In the genomic region with DNA sequence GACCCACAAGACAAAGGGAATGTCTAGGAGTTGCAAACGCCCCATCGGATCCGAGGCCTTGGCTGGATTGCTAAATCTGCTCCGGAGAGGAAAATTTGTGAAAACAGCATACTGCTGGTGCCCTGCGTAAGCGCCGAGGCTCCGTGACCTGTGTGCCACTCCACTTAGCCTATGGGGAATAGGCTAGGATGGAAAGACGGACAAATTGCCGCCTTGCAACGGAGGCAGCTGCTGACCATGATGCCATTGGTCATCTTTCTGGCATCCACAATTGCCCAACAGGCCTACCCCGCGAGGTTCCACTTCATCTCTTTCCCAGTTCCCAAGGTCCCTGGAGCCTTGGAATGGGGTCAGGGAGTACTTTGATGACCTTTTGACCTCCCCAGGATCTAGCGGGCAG, we compare ENCODE assay signal across 8 mouse cellular contexts. TPM values are rescaled to one million over a fixed set of nuclear protein-coding genes. Genes with fewer than 3 reads are reported as not detected.
DNase-seq lines count a peak whose midpoint lies in the region; ATAC-seq and TF ChIP-seq lines count a peak whose summit lies in the region.

No protein-coding gene starts in this region.

- no peaks in the 10 kb centered on the region; the same call in 1 of the 2 replicates for H3K36me3 ChIP-seq in embryonic facial prominence, embryonic 11.5 days (replicated peaks; ENCODE audit: control insufficient read depth, insufficient read depth, low read depth, low read length)
- H3K36me3 ChIP-seq in intestine, embryonic 16.5 days (ENCODE audit: control insufficient read depth, insufficient read depth, low read length): no peaks in the 10 kb centered on the region
- no peaks in the 10 kb centered on the region for H3K36me3 ChIP-seq in neural tube, embryonic 14.5 days (ENCODE audit: control insufficient read depth, insufficient read depth, low read length)

- no peak for TF ChIP-seq CTCF in left cerebral cortex, adult 2 months (IDR thresholded peaks at IDR 0.05)

- WGBS in embryonic facial prominence, embryonic 11.5 days: 0% methylated on average over 14 of the region's 14 CpGs
- under 1% methylated on average over 14 of the region's 14 CpGs for WGBS in intestine, embryonic 16.5 days
- WGBS in neural tube, embryonic 14.5 days: under 1% methylated on average over 14 of the region's 14 CpGs

- H3K4me3 ChIP-seq in left cerebral cortex, adult 2 months: peak overlapping the region; percentile 55; the same call in 1 of the 2 replicates
- H3K4me3 ChIP-seq in embryonic facial prominence, embryonic 11.5 days (ENCODE audit: low read depth, low read length): peak overlapping the region; percentile 67
- H3K4me3 ChIP-seq in intestine, embryonic 16.5 days (ENCODE audit: low read length): peak overlapping the region; percentile 60
- peak overlapping the region; percentile 65 for H3K4me3 ChIP-seq in neural tube, embryonic 14.5 days (ENCODE audit: low read depth, low read length)

- peak overlapping the region; percentile 77 for H3K9ac ChIP-seq in embryonic facial prominence, embryonic 11.5 days (replicated peaks; ENCODE audit: low read length)
- peak overlapping the region; percentile 65 for H3K9ac ChIP-seq in intestine, embryonic 16.5 days (ENCODE audit: low read depth, low read length)
- H3K9ac ChIP-seq in neural tube, embryonic 14.5 days (replicated peaks; ENCODE audit: low read depth, low read length): peak overlapping the region; percentile 57

- H3K4me2 ChIP-seq in embryonic facial prominence, embryonic 11.5 days (ENCODE audit: low read depth, low read length): peak overlapping the region; percentile 92
- peak overlapping the region; percentile 75 for H3K4me2 ChIP-seq in intestine, embryonic 16.5 days (ENCODE audit: low read depth, low read length)
- peak overlapping the region; percentile 97 for H3K4me2 ChIP-seq in neural tube, embryonic 14.5 days (ENCODE audit: low read depth, low read length)

- H3K27me3 ChIP-seq in embryonic facial prominence, embryonic 11.5 days (ENCODE audit: control insufficient read depth, insufficient read depth, low read length): no peaks in the 10 kb centered on the region
- H3K27me3 ChIP-seq in intestine, embryonic 16.5 days (replicated peaks; ENCODE audit: control insufficient read depth, insufficient read depth, low read length): no peaks in the 10 kb centered on the region
- H3K27me3 ChIP-seq in neural tube, embryonic 14.5 days (ENCODE audit: control insufficient read depth, insufficient read depth, low read length): no peaks in the 10 kb centered on the region

- intact Hi-C loops in left cerebral cortex, adult 2 months (cut with DNase I): no loop called here
- intact Hi-C loops in left cerebral cortex, postnatal 14 days (cut with DNase I): no loop called here

- no peak for DNase-seq in left cerebral cortex, adult 2 months (ENCODE audit: extremely low spot score in 1 of 2, low spot score in 2 of 2)
- DNase-seq in left cerebral cortex, adult 11 months (ENCODE audit: low spot score): no peak
- peak; percentile 10 for DNase-seq in embryonic facial prominence, embryonic 11.5 days (ENCODE audit: low spot score)
- no peak for DNase-seq in left cerebral cortex, postnatal 14 days (ENCODE audit: low spot score in 2 of 2)
- DNase-seq in thymus, postnatal 25 days: no peak
- DNase-seq in left cerebral cortex, adult 18-20 months (ENCODE audit: low spot score in 2 of 2): no peak

- no peaks in the 10 kb centered on the region for H3K9me3 ChIP-seq in embryonic facial prominence, embryonic 11.5 days (replicated peaks; ENCODE audit: control insufficient read depth, low read length)
- H3K9me3 ChIP-seq in intestine, embryonic 16.5 days (ENCODE audit: control insufficient read depth, low read length): no peaks in the 10 kb centered on the region
- H3K9me3 ChIP-seq in neural tube, embryonic 14.5 days (ENCODE audit: control insufficient read depth, low read length): no peaks in the 10 kb centered on the region

- no peak overlapping the region for H3K27ac ChIP-seq in left cerebral cortex, adult 2 months
- 0 out of 2 replicates have a peak overlapping the region, but pooled peaks have one; percentile 29 for H3K27ac ChIP-seq in embryonic facial prominence, embryonic 11.5 days (replicated peaks; ENCODE audit: low read depth, low read length)
- no peak overlapping the region for H3K27ac ChIP-seq in intestine, embryonic 16.5 days (ENCODE audit: low read length)
- H3K27ac ChIP-seq in neural tube, embryonic 14.5 days (ENCODE audit: low read depth, low read length): no peak overlapping the region

- peaks cover 5% of the 10 kb centered on the region for H3K4me1 ChIP-seq in embryonic facial prominence, embryonic 11.5 days (ENCODE audit: control insufficient read depth, insufficient read depth, low read length)
- H3K4me1 ChIP-seq in intestine, embryonic 16.5 days (ENCODE audit: control insufficient read depth, insufficient read depth, low read length): peaks cover 21% of the 10 kb centered on the region
- peaks cover 23% of the 10 kb centered on the region for H3K4me1 ChIP-seq in neural tube, embryonic 14.5 days (ENCODE audit: control insufficient read depth, insufficient read depth, low read length)

- ATAC-seq in embryonic facial prominence, embryonic 11.5 days (replicated peaks; ENCODE audit: insufficient number of reproducible peaks, low FRiP score, low TSS enrichment, low read depth): no peak
- no peak for ATAC-seq in intestine, embryonic 16.5 days
- peak; percentile 0; the same call in 1 of the 2 replicates for ATAC-seq in neural tube, embryonic 14.5 days (ENCODE audit: low read depth)

RNA-seq across cellular contexts. Expression of a gene that starts 0.8 kb away (rescaled TPM):
- total RNA-seq in left cerebral cortex, adult 2 months (2021): under 1 TPM in 1 of 2 experiments, not detected in 1; 0.23 TPM
- 182 and 186 TPM in 2 replicates for polyA plus RNA-seq in embryonic facial prominence, embryonic 11.5 days (2014; fragmentation: Nextera tagmentation; extraction: Ambion mirVana)
- polyA plus RNA-seq in intestine, embryonic 16.5 days (2015; fragmentation: Nextera tagmentation; extraction: Ambion mirVana): 61.4 and 76.9 TPM in 2 replicates
- 10.9 and 16.3 TPM in 2 replicates for polyA plus RNA-seq in neural tube, embryonic 14.5 days (2014; fragmentation: Nextera tagmentation; extraction: Ambion mirVana)
- total RNA-seq in left cerebral cortex, postnatal 14 days (2021): 1 to 10 TPM; 1.1 to 2.5 TPM
- total RNA-seq in left cerebral cortex, adult 18-20 months (2021): not detected

RNA-seq across cellular contexts. Expression of a gene that starts 5.3 kb away (rescaled TPM):
- total RNA-seq in left cerebral cortex, adult 2 months (2021): not detected
- polyA plus RNA-seq in embryonic facial prominence, embryonic 11.5 days (2014; fragmentation: Nextera tagmentation; extraction: Ambion mirVana): 0.08 and 0.21 TPM in 2 replicates
- 0.29 TPM in 2 replicates for polyA plus RNA-seq in intestine, embryonic 16.5 days (2015; fragmentation: Nextera tagmentation; extraction: Ambion mirVana)
- 0.18 and 0.20 TPM in 2 replicates for polyA plus RNA-seq in neural tube, embryonic 14.5 days (2014; fragmentation: Nextera tagmentation; extraction: Ambion mirVana)
- total RNA-seq in left cerebral cortex, postnatal 14 days (2021): not detected
- not detected for total RNA-seq in left cerebral cortex, adult 18-20 months (2021)
